Mouse (Mus musculus) frontal cortex, adult (tissue): ENCODE data around the gene Apof.

ENCODE experiments used
- ATAC-seq: cut with Nextera tagmentation; 2 replicates; pipeline ENCODE4 v1.9.2; 2017; ENCODE audit warnings: mild to moderate bottlenecking, moderate library complexity, mixed read lengths; ENCODE audit not compliant: low TSS enrichment

Gene Apof

GRCm38 (mm10) chr10:128268371-128268770 lies at the start of gene Apof:
Gene Apof, plus strand, starts transcription at chr10:128268671.
- ATAC-seq = no peak

- no peak for ATAC-seq
Observed at GRCm38 (mm10) chr10:128221533-128222286, 46.8 kb upstream of the Apof start.

- ATAC-seq = no peak
Observed at GRCm38 (mm10) chr10:128225064-128225463, 43.4 kb upstream of the Apof start.

- ATAC-seq = no peak
Observed at GRCm38 (mm10) chr10:128225538-128225937, 42.9 kb upstream of the Apof start, which contains the start of gene Mip. Gene Mip, plus strand, starts transcription at chr10:128225838.

GRCm38 (mm10) chr10:128227592-128227991 lies 40.9 kb upstream of the Apof start:
- no peak for ATAC-seq

GRCm38 (mm10) chr10:128228009-128228408 lies 40.5 kb upstream of the Apof start:
- ATAC-seq = no peak

- no peak for ATAC-seq
Observed at GRCm38 (mm10) chr10:128230582-128230981, 37.9 kb upstream of the Apof start.

GRCm38 (mm10) chr10:128231146-128231545 lies 37.3 kb upstream of the Apof start:
- ATAC-seq = no peak

- peak; percentile 69 for ATAC-seq
Observed at GRCm38 (mm10) chr10:128231697-128232419, 36.6 kb upstream of the Apof start, which contains the start of gene Timeless. Gene Timeless, plus strand, starts transcription at chr10:128232065.

- peak; percentile 69 for ATAC-seq
Observed at GRCm38 (mm10) chr10:128232420-128232985, 36.0 kb upstream of the Apof start.

- ATAC-seq = no peak
Observed at GRCm38 (mm10) chr10:128236321-128236720, 32.1 kb upstream of the Apof start.

GRCm38 (mm10) chr10:128237807-128238480 lies 30.5 kb upstream of the Apof start:
- peak; percentile 84 for ATAC-seq

- ATAC-seq = no peak
Observed at GRCm38 (mm10) chr10:128239140-128239539, 29.3 kb upstream of the Apof start.

- no peak for ATAC-seq
Observed at GRCm38 (mm10) chr10:128240131-128240530, 28.3 kb upstream of the Apof start.

GRCm38 (mm10) chr10:128243252-128243651 lies 25.2 kb upstream of the Apof start:
- no peak for ATAC-seq

GRCm38 (mm10) chr10:128244121-128244520 lies 24.4 kb upstream of the Apof start:
- ATAC-seq = no peak

GRCm38 (mm10) chr10:128247020-128247732 lies 21.3 kb upstream of the Apof start:
- ATAC-seq = no peak

- ATAC-seq = no peak
Observed at GRCm38 (mm10) chr10:128250565-128250964, 17.9 kb upstream of the Apof start.

GRCm38 (mm10) chr10:128253677-128254255 lies 14.7 kb upstream of the Apof start, which contains the start of gene Apon:
Gene Apon, plus strand, starts transcription at chr10:128254096.
- ATAC-seq = no peak

GRCm38 (mm10) chr10:128255925-128256324 lies 12.5 kb upstream of the Apof start:
- no peak for ATAC-seq

GRCm38 (mm10) chr10:128256328-128256727 lies 12.1 kb upstream of the Apof start:
- no peak for ATAC-seq
